ENCODE assay signal across 19 mouse cellular contexts in genomic region chr2:45253936-45254335, GRCm38 (mm10).
DNase-seq lines count a peak whose midpoint lies in the region; ATAC-seq and TF ChIP-seq lines count a peak whose summit lies in the region.
"Had no signal": no experiment of that assay in that cellular context is flagged by ENCODE, and none has a peak within 500 bp of the region (broad histone marks: within the 10 kb centered on the region; RNA-seq: fewer than 3 reads in every experiment).

No protein-coding gene starts in this region.

- peak; percentile 90 for ATAC-seq in kidney, postnatal 0 days (replicated peaks; ENCODE audit: low FRiP score, low read depth)
- no peak for ATAC-seq in frontal cortex, adult (ENCODE audit: low TSS enrichment)
- no peak for ATAC-seq in hindbrain, embryonic 11.5 days (ENCODE audit: low FRiP score)
- ATAC-seq: forebrain, embryonic 16.5 days had no signal

- no peak overlapping the region for H3K27ac ChIP-seq in embryonic facial prominence, embryonic 10.5 days (replicated peaks)
- H3K27ac ChIP-seq in kidney, postnatal 0 days, result no peak overlapping the region
- no peak overlapping the region for H3K27ac ChIP-seq in hindbrain, embryonic 11.5 days (ENCODE audit: low read depth, low read length)
- H3K27ac ChIP-seq: embryonic facial prominence, embryonic 15.5 days; gastrocnemius, adult 2 months; heart, embryonic 15.5 days; macrophage had no signal

- no peak overlapping the region for H3K4me3 ChIP-seq in embryonic facial prominence, embryonic 10.5 days
- no peak overlapping the region for H3K4me3 ChIP-seq in kidney, postnatal 0 days (replicated peaks; ENCODE audit: low read depth, low read length)
- H3K4me3 ChIP-seq in hindbrain, embryonic 11.5 days (ENCODE audit: low read depth, low read length), result no peak overlapping the region
- H3K4me3 ChIP-seq: embryonic facial prominence, embryonic 15.5 days; gastrocnemius, adult 2 months; heart, embryonic 15.5 days had no signal

- DNase-seq in A20 (ENCODE audit: low read depth, low spot score), result peak; percentile 39
- DNase-seq in embryonic facial prominence, embryonic 10.5 days (ENCODE audit: low spot score), result peak; percentile 24
- DNase-seq in kidney, adult 18-20 months, result peak; percentile 27
- DNase-seq in kidney, postnatal 0 days (ENCODE audit: low spot score), result peak; percentile 52
- no peak for DNase-seq in cerebellum, postnatal 14 days
- DNase-seq in hindbrain, embryonic 11.5 days (ENCODE audit: low spot score), result no peak
- DNase-seq in cerebellum, adult 18-20 months, result no peak
- DNase-seq: cerebellum, postnatal 10 days; gastrocnemius, adult 2 months; heart, adult 18-20 months; lung, embryonic 14.5 days; right cerebral cortex, postnatal 4 days had no signal

- TF ChIP-seq CTCF in kidney, postnatal 0 days (IDR thresholded peaks at IDR 0.05; ENCODE audit: low read depth), result no peak

- H3K4me2 ChIP-seq in kidney, postnatal 0 days (ENCODE audit: low read length), result no peak overlapping the region
- no peak overlapping the region for H3K4me2 ChIP-seq in hindbrain, embryonic 11.5 days (replicated peaks; ENCODE audit: low read depth, low read length)
- H3K4me2 ChIP-seq: embryonic facial prominence, embryonic 15.5 days; heart, embryonic 15.5 days; liver, embryonic 11.5 days; lung, embryonic 14.5 days; midbrain, embryonic 11.5 days had no signal

- H3K36me3 ChIP-seq in embryonic facial prominence, embryonic 10.5 days (replicated peaks), result no peaks in the 10 kb centered on the region
- H3K36me3 ChIP-seq in kidney, postnatal 0 days (ENCODE audit: insufficient read depth, low read length), result no peaks in the 10 kb centered on the region
- H3K36me3 ChIP-seq in hindbrain, embryonic 11.5 days (ENCODE audit: control insufficient read depth, insufficient read depth, low read length), result no peaks in the 10 kb centered on the region
- H3K36me3 ChIP-seq: embryonic facial prominence, embryonic 15.5 days; heart, embryonic 15.5 days had no signal

- no peaks in the 10 kb centered on the region for H3K27me3 ChIP-seq in embryonic facial prominence, embryonic 10.5 days (replicated peaks; ENCODE audit: low read depth, poor library complexity, severe bottlenecking)
- no peaks in the 10 kb centered on the region for H3K27me3 ChIP-seq in kidney, postnatal 0 days (ENCODE audit: insufficient read depth, low read length)
- H3K27me3 ChIP-seq in hindbrain, embryonic 11.5 days (ENCODE audit: control insufficient read depth, insufficient read depth, low read length), result no peaks in the 10 kb centered on the region
- H3K27me3 ChIP-seq: embryonic facial prominence, embryonic 15.5 days; heart, embryonic 15.5 days had no signal

- no peaks in the 10 kb centered on the region for H3K9me3 ChIP-seq in embryonic facial prominence, embryonic 10.5 days
- H3K9me3 ChIP-seq in kidney, postnatal 0 days (replicated peaks; ENCODE audit: low read length), result no peaks in the 10 kb centered on the region
- no peaks in the 10 kb centered on the region for H3K9me3 ChIP-seq in hindbrain, embryonic 11.5 days (ENCODE audit: control insufficient read depth, low read length)
- H3K9me3 ChIP-seq: embryonic facial prominence, embryonic 15.5 days; heart, embryonic 15.5 days had no signal

- WGBS in embryonic facial prominence, embryonic 10.5 days, result 45% methylated on average over 4 of the region's 4 CpGs
- WGBS in kidney, postnatal 0 days, result 23% methylated on average over 4 of the region's 4 CpGs
- 74% methylated on average over 4 of the region's 4 CpGs for WGBS in hindbrain, embryonic 11.5 days

- no peak overlapping the region for H3K9ac ChIP-seq in kidney, postnatal 0 days (ENCODE audit: low read depth, low read length)
- H3K9ac ChIP-seq in hindbrain, embryonic 11.5 days (ENCODE audit: low read depth, low read length), result no peak overlapping the region
- H3K9ac ChIP-seq: embryonic facial prominence, embryonic 15.5 days; heart, embryonic 15.5 days; lung, embryonic 14.5 days had no signal

- peaks cover 9% of the 10 kb centered on the region; the same call in 1 of the 2 replicates for H3K4me1 ChIP-seq in embryonic facial prominence, embryonic 10.5 days
- H3K4me1 ChIP-seq in kidney, postnatal 0 days (replicated peaks; ENCODE audit: insufficient read depth, low read length), result no peaks in the 10 kb centered on the region
- no peaks in the 10 kb centered on the region for H3K4me1 ChIP-seq in hindbrain, embryonic 11.5 days (replicated peaks; ENCODE audit: control insufficient read depth, insufficient read depth, low read length)
- H3K4me1 ChIP-seq: embryonic facial prominence, embryonic 15.5 days; heart, embryonic 15.5 days had no signal

Comparison
In these comparisons a context has a peak if more than half of its experiments do, and no peak if none do; other contexts are left out.
1. DNase-seq: peak in A20 (single experiment), embryonic facial prominence, embryonic 10.5 days (single experiment), kidney, adult 18-20 months (single experiment) and kidney, postnatal 0 days (single experiment); none in cerebellum, postnatal 14 days (0 of 2), hindbrain, embryonic 11.5 days (single experiment) and cerebellum, adult 18-20 months (0 of 2).